Comparison of ENCODE assay signal across 17 mouse cellular contexts in genomic region chr10:96648161-96648561, GRCm38 (mm10). TPM values are rescaled to one million over a fixed set of nuclear protein-coding genes. Genes with fewer than 3 reads are reported as not detected.
DNase-seq lines count a peak whose midpoint lies in the region; ATAC-seq lines count a peak whose summit lies in the region.
"Had no signal": no experiment of that assay in that cellular context is flagged by ENCODE, and none has a peak within 500 bp of the region (broad histone marks: within the 10 kb centered on the region; RNA-seq: fewer than 3 reads in every experiment).

No protein-coding gene starts in this region.

- no peak overlapping the region for H3K9ac ChIP-seq in hindbrain, embryonic 16.5 days (ENCODE audit: low read depth, low read length)
- H3K9ac ChIP-seq: forebrain, embryonic 13.5 days; heart, embryonic 15.5 days; liver, embryonic 15.5 days had no signal

- WGBS in hindbrain, embryonic 10.5 days = 70% methylated on average over 3 of the region's 3 CpGs
- WGBS in hindbrain, embryonic 16.5 days = 53% methylated on average over 3 of the region's 3 CpGs

- H3K27ac ChIP-seq in hindbrain, embryonic 10.5 days = 0 out of 2 replicates have a peak overlapping the region, but pooled peaks have one; percentile 83
- H3K27ac ChIP-seq in hindbrain, embryonic 16.5 days (ENCODE audit: low read depth, low read length) = no peak overlapping the region
- H3K27ac ChIP-seq: heart, embryonic 15.5 days; limb, embryonic 10.5 days; liver, embryonic 15.5 days had no signal

- H3K9me3 ChIP-seq in hindbrain, embryonic 10.5 days = no peaks in the 10 kb centered on the region
- H3K9me3 ChIP-seq in hindbrain, embryonic 16.5 days (ENCODE audit: control insufficient read depth, low read length) = no peaks in the 10 kb centered on the region
- H3K9me3 ChIP-seq: forebrain, embryonic 13.5 days; heart, embryonic 15.5 days; limb, embryonic 10.5 days; liver, embryonic 15.5 days had no signal

- no peak overlapping the region for H3K4me3 ChIP-seq in hindbrain, embryonic 10.5 days
- no peak overlapping the region for H3K4me3 ChIP-seq in hindbrain, embryonic 16.5 days (ENCODE audit: low read length)
- H3K4me3 ChIP-seq: forebrain, embryonic 13.5 days; heart, embryonic 15.5 days; limb, embryonic 10.5 days; liver, embryonic 15.5 days had no signal

- no peaks in the 10 kb centered on the region for H3K36me3 ChIP-seq in hindbrain, embryonic 10.5 days
- H3K36me3 ChIP-seq in hindbrain, embryonic 16.5 days (ENCODE audit: control insufficient read depth, insufficient read depth, low read length) = no peaks in the 10 kb centered on the region
- H3K36me3 ChIP-seq: heart, embryonic 15.5 days; limb, embryonic 10.5 days; liver, embryonic 15.5 days had no signal

- DNase-seq in hindbrain, embryonic 10.5 days (ENCODE audit: low spot score) = no peak
- peak; percentile 60 for DNase-seq in retina, postnatal 1 day
- no peak for DNase-seq in retina, embryonic 14.5 days (ENCODE audit: low spot score)
- peak; percentile 88 for DNase-seq in cerebellum, adult 9-11 months
- DNase-seq in urinary bladder, adult 18-20 months (ENCODE audit: low spot score in 2 of 2) = no peak
- no peak for DNase-seq in left cerebral cortex, adult 18-20 months (ENCODE audit: low spot score in 2 of 2)
- DNase-seq: adrenal gland, postnatal 10 days; gastrocnemius, postnatal 10 days; kidney, adult 11 months; right cerebral cortex, postnatal 25 days had no signal

- H3K4me1 ChIP-seq in hindbrain, embryonic 10.5 days (replicated peaks) = peaks cover 28% of the 10 kb centered on the region
- peaks cover 13% of the 10 kb centered on the region for H3K4me1 ChIP-seq in hindbrain, embryonic 16.5 days (ENCODE audit: control insufficient read depth, insufficient read depth, low read depth, low read length)

- ATAC-seq in hindbrain, embryonic 16.5 days = no peak
- no peak for ATAC-seq in frontal cortex, adult (ENCODE audit: low TSS enrichment)
- ATAC-seq: forebrain, embryonic 13.5 days; midbrain, embryonic 16.5 days had no signal

- H3K4me2 ChIP-seq in hindbrain, embryonic 16.5 days (ENCODE audit: low read length) = no peak overlapping the region
- H3K4me2 ChIP-seq: forebrain, embryonic 13.5 days; heart, embryonic 15.5 days; liver, embryonic 15.5 days had no signal

- H3K27me3 ChIP-seq in hindbrain, embryonic 10.5 days (ENCODE audit: insufficient read depth, poor library complexity, severe bottlenecking) = no peaks in the 10 kb centered on the region
- no peaks in the 10 kb centered on the region for H3K27me3 ChIP-seq in hindbrain, embryonic 16.5 days (replicated peaks; ENCODE audit: control insufficient read depth, insufficient read depth, low read length)
- H3K27me3 ChIP-seq: forebrain, embryonic 13.5 days; heart, embryonic 15.5 days; liver, embryonic 15.5 days had no signal

RNA-seq across cellular contexts. Expression of gene Btg1, which starts 31.4 kb away (rescaled TPM):
- 34.9 and 43.8 TPM in 2 replicates for polyA plus RNA-seq in hindbrain, embryonic 10.5 days (2016; fragmentation: Nextera tagmentation; extraction: Ambion mirVana)
- polyA plus RNA-seq in hindbrain, embryonic 16.5 days (2015; fragmentation: Nextera tagmentation; extraction: Ambion mirVana) = 34.8 and 41.1 TPM in 2 replicates
- total RNA-seq in left cerebral cortex, adult 18-20 months (2021) = 10 to 100 TPM; 33.7 to 37.3 TPM

Comparison
In these comparisons a context has a peak if more than half of its experiments do, and no peak if none do; other contexts are left out.
1. DNase-seq: peak in retina, postnatal 1 day (single experiment) and cerebellum, adult 9-11 months (single experiment); none in hindbrain, embryonic 10.5 days (single experiment), retina, embryonic 14.5 days (single experiment), urinary bladder, adult 18-20 months (0 of 2) and left cerebral cortex, adult 18-20 months (0 of 2).